Mouse (Mus musculus) inflammation-experienced regulatory T-cells (primary cell): ENCODE results near the gene Tmem220. TPM values are rescaled to one million over a fixed set of nuclear protein-coding genes. Genes with fewer than 3 reads are reported as not detected.

Experiments used
- polyA plus RNA-seq, 2 experiments: library from polyadenylated mRNA; unstranded; fragments of 100-300 nt; shearing (Covaris generic); gene quantifications; one replicate each; pipeline ENCODE4 v1.2.1; 2017

Tmem220 gene
- polyA plus RNA-seq, result 1 to 10 TPM; 1.3 to 1.6 TPM

DNA sequence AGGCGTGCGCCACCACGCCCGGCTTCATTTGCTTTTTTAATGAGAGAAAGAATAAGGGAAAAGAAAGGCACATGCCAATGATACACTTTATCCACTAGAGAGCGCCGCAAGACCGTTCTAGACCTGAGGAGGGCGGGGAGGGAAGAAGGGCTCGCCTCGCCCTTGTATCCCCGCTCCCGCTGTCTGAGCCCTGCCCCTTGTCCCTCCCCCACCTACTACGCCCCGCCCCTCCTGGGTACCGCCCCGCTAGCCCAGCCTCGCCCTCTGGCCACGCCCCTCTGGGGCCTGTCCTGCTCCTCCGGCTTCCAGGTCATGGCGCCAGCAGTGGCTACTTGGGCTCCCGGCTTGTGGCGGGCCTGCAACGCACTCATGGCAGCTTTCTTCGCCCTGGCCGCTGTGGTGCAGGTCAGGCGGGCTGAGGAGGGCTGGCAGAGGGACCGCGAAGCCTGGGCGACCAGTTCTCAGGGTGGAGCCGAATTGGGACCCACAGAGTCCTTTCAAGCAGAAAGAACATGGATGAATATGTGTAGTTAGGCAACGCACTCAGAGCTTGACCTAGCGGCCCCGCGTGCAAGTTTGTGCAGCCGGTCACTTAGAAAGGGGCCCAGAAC lies at the start of gene Tmem220:
Gene Tmem220 (plus strand): TSS at position 288 of the 611 bp plus-strand sequence.

DNA sequence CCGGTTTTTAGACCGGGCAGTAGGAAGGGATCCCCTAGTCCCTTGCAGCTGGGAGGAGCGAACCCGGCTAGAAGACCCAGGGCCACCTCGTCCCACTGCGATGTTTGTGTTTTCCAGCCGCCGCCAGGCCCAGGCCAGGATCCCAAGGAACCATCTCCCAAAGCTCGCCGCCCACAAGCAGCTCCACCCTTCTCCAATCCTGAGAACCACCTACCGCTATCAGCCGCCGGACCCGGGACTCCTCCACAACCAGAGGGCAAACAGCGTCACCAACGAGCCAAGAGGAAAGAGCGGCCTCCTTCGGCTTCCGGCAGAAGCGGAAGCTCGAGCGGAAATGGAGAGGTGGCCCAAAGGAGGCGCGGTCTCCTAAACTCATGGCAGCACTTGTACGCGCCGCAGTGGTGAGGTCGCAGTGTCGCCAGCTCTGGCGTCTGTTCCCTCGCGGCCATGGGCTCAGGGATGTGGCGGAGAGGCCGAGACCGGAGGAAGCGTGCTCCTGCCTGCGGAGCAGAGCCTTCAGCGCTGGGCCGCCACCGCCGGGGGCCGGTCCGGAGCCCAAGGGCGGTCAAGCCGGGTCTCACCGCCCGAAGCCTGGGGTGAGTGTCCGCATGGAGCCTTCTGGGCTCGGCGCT lies 27.5 kb downstream of the Tmem220 start, which contains the start of the genes Adprm and Sco1:
Gene Adprm (minus strand): TSS at position 274 of the 632 bp plus-strand sequence.
Gene Sco1 (plus strand): TSS at position 350 of the 632 bp plus-strand sequence.

DNA sequence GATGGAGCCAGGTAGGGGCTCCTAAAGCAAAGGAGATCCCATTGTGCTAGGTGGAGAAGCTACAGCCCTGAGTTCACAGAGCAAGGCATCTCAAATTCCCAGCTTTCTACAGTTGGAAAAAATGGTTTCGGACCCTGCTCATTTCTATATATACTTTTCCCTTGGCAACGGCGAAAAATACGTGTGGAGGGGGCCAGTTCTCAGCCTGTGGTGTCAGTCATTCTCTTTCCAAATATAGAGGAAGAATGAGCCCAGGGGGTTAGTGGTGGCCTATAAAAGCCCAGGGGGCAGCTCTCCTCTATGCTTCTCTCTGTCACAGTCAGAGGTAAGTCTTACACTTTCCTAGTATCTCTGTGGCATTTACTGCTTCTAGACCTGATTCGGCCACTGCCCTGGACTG lies 53.0 kb downstream of the Tmem220 start, which contains the start of gene Myh3:
Gene Myh3 (plus strand): TSS at position 301 of the 400 bp plus-strand sequence.

Other genes with a start within 250 kb of the Tmem220 start
- not detected for gene Pirt, start 113.2 kb upstream of the Tmem220 start, polyA plus RNA-seq
- gene Tmem238l, start 68.5 kb upstream of the Tmem220 start, polyA plus RNA-seq, result not detected
- 10 to 100 TPM; 60.4 to 67.9 TPM for gene Adprm, start 27.4 kb downstream of the Tmem220 start, polyA plus RNA-seq
- gene Sco1, start 27.5 kb downstream of the Tmem220 start, polyA plus RNA-seq, result 10 to 100 TPM; 12.7 to 13.7 TPM
- 1 to 10 TPM in 1 of 2 experiments, under 1 TPM in 1; 0.54 to 2.1 TPM for gene Myh3, start 53.1 kb downstream of the Tmem220 start, polyA plus RNA-seq
- gene Myh2, start 145.9 kb downstream of the Tmem220 start, polyA plus RNA-seq, result under 1 TPM; 0.06 to 0.07 TPM
- gene Myh1, start 174.9 kb downstream of the Tmem220 start, polyA plus RNA-seq, result under 1 TPM in 1 of 2 experiments, not detected in 1; 0.34 TPM
- under 1 TPM; 0.10 to 0.26 TPM for gene Myh4, start 212.9 kb downstream of the Tmem220 start, polyA plus RNA-seq